Mouse (Mus musculus) CH12.LX (cell line): ENCODE data around the gene Cd96.

ENCODE experiments used
- E2F4 ChIP-seq: IDR thresholded peaks from 2 replicates; pipeline ENCODE4 v1.6.1; 2011; ENCODE audit warnings: low read depth, low read length, improper control_type of control experiment; ENCODE audit not compliant: insufficient replicate concordance
- EP300 ChIP-seq: IDR thresholded peaks from 2 replicates; pipeline ENCODE4 v1.6.1; 2011; ENCODE audit warnings: low read length, improper control_type of control experiment
- MAX ChIP-seq: IDR thresholded peaks from 2 replicates; pipeline ENCODE4 v1.6.1; 2011; ENCODE audit warnings: low read length, improper control_type of control experiment

DNA sequence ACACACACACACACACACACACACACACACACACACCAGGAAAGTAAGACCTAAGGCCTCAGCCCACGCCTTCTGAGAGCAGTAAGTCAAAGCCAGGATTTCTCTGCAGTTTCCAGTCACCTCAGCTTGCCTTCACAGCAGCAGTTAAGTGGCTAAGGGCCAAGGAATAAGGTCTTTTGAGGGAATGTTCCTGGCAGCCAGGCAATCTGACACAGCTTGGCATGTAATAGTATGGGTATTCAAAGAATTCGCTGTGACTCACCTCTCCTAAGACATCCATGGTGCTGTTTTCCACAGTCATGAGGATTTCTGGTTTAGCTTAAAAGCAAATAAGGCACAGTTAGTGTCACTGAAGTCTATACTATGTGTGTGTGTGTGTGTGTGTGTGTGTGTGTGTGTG is 25.6 kb downstream of the Cd96 start:
- TF ChIP-seq EP300 (no peak), E2F4 (no peak), MAX (no peak)
